Mouse (Mus musculus) forebrain, embryonic 11.5 days (tissue): ENCODE data around the gene Mtor. TPM values are rescaled to one million over a fixed set of nuclear protein-coding genes. Genes with fewer than 3 reads are reported as not detected.

Source experiments
- ATAC-seq: fragments of 200-750 bp; cut with Nextera tagmentation; replicated peaks from 2 replicates; pipeline ENCODE4 v1.8.0; 2017; ENCODE audit warnings: moderate TSS enrichment; ENCODE audit not compliant: low FRiP score
- DNase-seq: peaks from one replicate; pipeline ENCODE4 v3.0.0-alpha.2; 2017; ENCODE audit warnings: low spot score
- H3K27ac ChIP-seq: fragments of 300-500 bp; sonication (generic); 2 replicates; pipeline ENCODE4 v1.5.1; 2014; ENCODE audit warnings: low read depth, low read length
- H3K27me3 ChIP-seq: fragments of 300-500 bp; sonication (generic); 2 replicates; pipeline ENCODE4 v1.6.1; 2014; ENCODE audit warnings: mild to moderate bottlenecking, low read length, mixed read lengths; ENCODE audit not compliant: control insufficient read depth, insufficient read depth
- H3K36me3 ChIP-seq: fragments of 300-500 bp; sonication (generic); 2 replicates; pipeline ENCODE4 v1.6.1; 2014; ENCODE audit warnings: mild to moderate bottlenecking, low read length, moderate library complexity, mixed read lengths; ENCODE audit not compliant: control insufficient read depth, insufficient read depth
- H3K4me1 ChIP-seq: fragments of 300-500 bp; sonication (generic); replicated peaks from 2 replicates; pipeline ENCODE4 v1.6.1; 2014; ENCODE audit warnings: low read length, mixed read lengths; ENCODE audit not compliant: control insufficient read depth, insufficient read depth
- H3K4me2 ChIP-seq: fragments of 300-500 bp; sonication (generic); 2 replicates; pipeline ENCODE4 v1.6.1; 2014; ENCODE audit warnings: low read depth, mild to moderate bottlenecking, low read length, moderate library complexity, mixed read lengths; ENCODE audit not compliant: severe bottlenecking
- H3K4me3 ChIP-seq: fragments of 300-500 bp; sonication (generic); 2 replicates; pipeline ENCODE4 v1.5.1; 2014; ENCODE audit warnings: low read depth, low read length
- H3K9ac ChIP-seq: fragments of 300-500 bp; sonication (generic); 2 replicates; pipeline ENCODE4 v1.6.1; 2014; ENCODE audit warnings: low read length
- H3K9me3 ChIP-seq: fragments of 300-500 bp; sonication (generic); 2 replicates; pipeline ENCODE4 v1.6.1; 2016; ENCODE audit warnings: low read length, mixed read lengths; ENCODE audit not compliant: control insufficient read depth
- WGBS: fragments of 180-500 bp; shearing (Covaris S2); extraction: QIAGEN DNeasy Blood & Tissue Kit; methylation state at CpG from one replicate; pipeline ENCODE4 v1.1.7; 2014; 5-methylcytosine and 5-hydroxymethylcytosine counted together
- polyA plus RNA-seq: library from polyadenylated mRNA; unstranded; fragments of >200 nt; fragmentation: Nextera tagmentation; extraction: Ambion mirVana; gene quantifications from 2 replicates; pipeline ENCODE4 v1.2.1, GENCODE M21; 2014

Gene Mtor
- polyA plus RNA-seq, 1 experiment from 2014 or later: 37.6 TPM

GRCm38 (mm10) chr4:148433813-148434212, 14.6 kb upstream of the Mtor start:
- H3K4me2 ChIP-seq: no peak overlapping the region
- no peaks in the 10 kb centered on the region for H3K36me3 ChIP-seq
- no peak for DNase-seq
- no peaks in the 10 kb centered on the region for H3K27me3 ChIP-seq
- WGBS: 87% methylated on average over 5 of the region's 5 CpGs
- no peaks in the 10 kb centered on the region for H3K4me1 ChIP-seq
- H3K9ac ChIP-seq: no peak overlapping the region
- no peak for ATAC-seq
- H3K27ac ChIP-seq: no peak overlapping the region
- no peak overlapping the region for H3K4me3 ChIP-seq
- no peaks in the 10 kb centered on the region for H3K9me3 ChIP-seq

GRCm38 (mm10) chr4:148434554-148434953, 13.9 kb upstream of the Mtor start:
- no peaks in the 10 kb centered on the region for H3K27me3 ChIP-seq
- no peak overlapping the region for H3K4me2 ChIP-seq
- WGBS: 90% methylated on average over 4 of the region's 4 CpGs
- H3K9ac ChIP-seq: no peak overlapping the region
- H3K4me1 ChIP-seq: no peaks in the 10 kb centered on the region
- ATAC-seq (no peak), DNase-seq (no peak)
- H3K36me3 ChIP-seq: no peaks in the 10 kb centered on the region
- no peaks in the 10 kb centered on the region for H3K9me3 ChIP-seq
- no peak overlapping the region for H3K27ac ChIP-seq
- no peak overlapping the region for H3K4me3 ChIP-seq

GRCm38 (mm10) chr4:148435106-148435505, 13.3 kb upstream of the Mtor start:
- H3K9me3 ChIP-seq: no peaks in the 10 kb centered on the region
- WGBS: 87% methylated on average over 3 of the region's 3 CpGs
- H3K27ac ChIP-seq: no peak overlapping the region
- ATAC-seq (no peak), DNase-seq (no peak)
- no peaks in the 10 kb centered on the region for H3K4me1 ChIP-seq
- H3K27me3 ChIP-seq: no peaks in the 10 kb centered on the region
- H3K36me3 ChIP-seq: no peaks in the 10 kb centered on the region
- H3K4me3 ChIP-seq: no peak overlapping the region
- no peak overlapping the region for H3K9ac ChIP-seq
- no peak overlapping the region for H3K4me2 ChIP-seq

- no peak overlapping the region for H3K9ac ChIP-seq
- no peak overlapping the region for H3K4me2 ChIP-seq
- H3K27me3 ChIP-seq: no peaks in the 10 kb centered on the region
- H3K27ac ChIP-seq: no peak overlapping the region
- H3K4me1 ChIP-seq: no peaks in the 10 kb centered on the region
- peak; percentile 34; the same call in 1 of the 2 replicates for ATAC-seq
- H3K9me3 ChIP-seq: no peaks in the 10 kb centered on the region
- H3K4me3 ChIP-seq: no peak overlapping the region
- H3K36me3 ChIP-seq: no peaks in the 10 kb centered on the region
- no peak for DNase-seq
- WGBS: 68% methylated on average over 6 of the region's 6 CpGs
Measured at GRCm38 (mm10) chr4:148435657-148436330, 12.6 kb upstream of the Mtor start.

- H3K4me2 ChIP-seq: no peak overlapping the region
- no peak overlapping the region for H3K4me3 ChIP-seq
- H3K27me3 ChIP-seq: no peaks in the 10 kb centered on the region
- H3K27ac ChIP-seq: no peak overlapping the region
- ATAC-seq (no peak), DNase-seq (no peak)
- 93% methylated on average over 5 of the region's 5 CpGs for WGBS
- no peak overlapping the region for H3K9ac ChIP-seq
- peaks cover 2% of the 10 kb centered on the region; the same call in 1 of the 2 replicates for H3K4me1 ChIP-seq
- H3K9me3 ChIP-seq: no peaks in the 10 kb centered on the region
- H3K36me3 ChIP-seq: no peaks in the 10 kb centered on the region
Measured at GRCm38 (mm10) chr4:148441931-148442330, 6.5 kb upstream of the Mtor start.

- no peak for DNase-seq
- Histone ChIP-seq H3K9me3 (no peaks in the 10 kb centered on the region), H3K27ac (no peak overlapping the region), H3K4me1 (peaks cover 2% of the 10 kb centered on the region; the same call in 1 of the 2 replicates), H3K4me2 (no peak overlapping the region), H3K4me3 (no peak overlapping the region), H3K27me3 (no peaks in the 10 kb centered on the region), H3K36me3 (no peaks in the 10 kb centered on the region), H3K9ac (no peak overlapping the region)
- WGBS: 93% methylated on average over 7 of the region's 7 CpGs
- ATAC-seq: no peak
Measured at GRCm38 (mm10) chr4:148442598-148442997, 5.8 kb upstream of the Mtor start.

- Histone ChIP-seq H3K9me3 (no peaks in the 10 kb centered on the region), H3K9ac (peak within 1 kb of the TSS; percentile 79), H3K4me3 (peak within 1 kb of the TSS; percentile 81), H3K27me3 (no peaks in the 10 kb centered on the region), H3K27ac (0 out of 2 replicates have a peak within 1 kb of the TSS, but pooled peaks have one; percentile 27), H3K36me3 (no peaks in the 10 kb centered on the region), H3K4me1 (peaks cover 6% of the 10 kb centered on the region), H3K4me2 (peak within 1 kb of the TSS; percentile 79)
- under 1% methylated on average over 46 of the region's 46 CpGs for WGBS
- DNase-seq (peak; percentile 92), ATAC-seq (peak; percentile 65)
Measured at GRCm38 (mm10) chr4:148444250-148444967, 4.0 kb upstream of the Mtor start, which contains the start of gene Ubiad1. TSS of gene Ubiad1 (minus strand) at chr4:148444771.

GRCm38 (mm10) chr4:148448853-148449245, 438 bp downstream of the Mtor start:
- Histone ChIP-seq H3K36me3 (no peaks in the 10 kb centered on the region; the same call in 1 of the 2 replicates), H3K4me3 (peak overlapping the region; percentile 96), H3K27me3 (no peaks in the 10 kb centered on the region), H3K9me3 (no peaks in the 10 kb centered on the region), H3K9ac (peak overlapping the region; percentile 86), H3K4me2 (peak overlapping the region; percentile 79), H3K27ac (peak overlapping the region; percentile 41; the same call in 1 of the 2 replicates), H3K4me1 (peaks cover 5% of the 10 kb centered on the region)
- peak; percentile 45 for ATAC-seq
- DNase-seq: no peak
- WGBS: under 1% methylated on average over 15 of the region's 15 CpGs
